Mouse (Mus musculus) ES-E14 (cell line): ENCODE measurements around the gene C1qb.

ENCODE experiments used
- CHD2 ChIP-seq: IDR thresholded peaks from 2 replicates; pipeline ENCODE4 v1.6.1; 2014; ENCODE audit warnings: mild to moderate bottlenecking, low read depth, low read length, inconsistent platforms
- HCFC1 ChIP-seq: IDR thresholded peaks from 2 replicates; pipeline ENCODE4 v1.6.1; 2012; ENCODE audit warnings: low read length, inconsistent platforms, borderline replicate concordance; ENCODE audit not compliant: insufficient read depth
- MAFK ChIP-seq: IDR thresholded peaks from 2 replicates; pipeline ENCODE4 v1.6.1; 2014; ENCODE audit warnings: mild to moderate bottlenecking, low read depth, low read length, inconsistent platforms; ENCODE audit not compliant: insufficient read depth
- ZC3H11A ChIP-seq: IDR thresholded peaks from 2 replicates; pipeline ENCODE4 v1.6.1; 2012; ENCODE audit warnings: low read depth, mild to moderate bottlenecking, inconsistent platforms, low read length, borderline replicate concordance
- ZNF384 ChIP-seq: IDR thresholded peaks from 2 replicates; pipeline ENCODE4 v1.6.1; 2012; ENCODE audit warnings: low read depth, low read length, inconsistent platforms

DNA sequence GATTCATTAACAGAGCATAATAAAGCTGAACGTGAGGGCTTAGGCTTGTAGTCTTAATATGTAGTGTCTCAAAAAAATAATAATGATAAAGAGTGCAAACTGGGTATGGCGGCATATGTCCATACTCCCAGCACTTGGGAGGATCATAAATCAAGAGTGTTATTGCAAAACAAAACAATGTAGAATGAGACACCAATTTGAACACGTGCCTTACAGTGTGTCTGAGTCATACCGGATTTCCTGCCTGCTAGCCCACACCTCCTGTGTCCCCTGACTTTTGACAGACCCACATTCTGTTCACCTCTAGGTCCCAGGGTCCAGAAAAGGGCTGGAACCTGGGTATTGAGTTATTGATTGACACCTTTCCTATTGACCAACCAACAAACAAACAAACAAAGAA is 44.0 kb downstream of the C1qb start:
- TF ChIP-seq CHD2: no peak
- TF ChIP-seq ZNF384: no peak
- TF ChIP-seq MAFK: no peak
- TF ChIP-seq HCFC1: no peak
- TF ChIP-seq ZC3H11A: no peak
